12 mouse cellular contexts compared by ENCODE assay signal in the genomic region with DNA sequence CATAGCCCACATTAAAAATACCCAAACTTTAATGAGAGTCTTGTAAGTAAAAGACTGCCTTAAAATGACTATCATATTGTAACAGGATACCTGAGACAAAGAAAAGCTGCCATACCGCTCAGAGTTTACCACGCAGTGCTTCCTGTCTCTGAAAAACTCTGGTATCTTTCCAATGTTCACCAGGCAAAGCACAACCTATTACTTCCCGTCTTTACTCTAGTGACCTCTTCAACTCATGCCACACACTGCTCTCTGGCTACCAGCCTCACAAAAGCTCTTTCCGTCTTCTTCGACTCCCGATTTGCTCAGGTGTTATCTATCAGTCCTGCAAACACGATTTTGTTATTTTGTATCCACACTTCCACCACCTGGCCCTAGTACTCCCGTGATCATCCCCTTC. TPM values are rescaled to one million over a fixed set of nuclear protein-coding genes. Genes with fewer than 3 reads are reported as not detected.
DNase-seq lines count a peak whose midpoint lies in the region; ATAC-seq and TF ChIP-seq lines count a peak whose summit lies in the region.
"Had no signal": no experiment of that assay in that cellular context is flagged by ENCODE, and none has a peak within 500 bp of the region (broad histone marks: within the 10 kb centered on the region; RNA-seq: fewer than 3 reads in every experiment).

No protein-coding gene starts in this region.

- no peak overlapping the region for H3K9ac ChIP-seq in intestine, postnatal 0 days (ENCODE audit: low read depth, low read length)
- no peak overlapping the region for H3K9ac ChIP-seq in intestine, embryonic 16.5 days (ENCODE audit: low read depth, low read length)
- peak overlapping the region; percentile 9 for H3K9ac ChIP-seq in liver, embryonic 12.5 days
- H3K9ac ChIP-seq: forebrain, postnatal 0 days; hindbrain, embryonic 15.5 days had no signal

- no peak for TF ChIP-seq CTCF in intestine, postnatal 0 days (IDR thresholded peaks at IDR 0.05; ENCODE audit: low read depth)
- no peak for TF ChIP-seq CTCF in G1E (IDR thresholded peaks at IDR 0.05; ENCODE audit: low read depth, low read length)

- no peak for ATAC-seq in intestine, postnatal 0 days
- ATAC-seq in intestine, embryonic 16.5 days = no peak
- no peak for ATAC-seq in G1E (ENCODE audit: extremely low read depth, insufficient number of reproducible peaks, low FRiP score, poor library complexity, severe bottlenecking)
- ATAC-seq in liver, embryonic 12.5 days = no peak
- no peak for ATAC-seq in frontal cortex, adult (ENCODE audit: low TSS enrichment)
- ATAC-seq: forebrain, postnatal 0 days had no signal

- DNase-seq in 3T3-L1 (ENCODE audit: low read depth, low spot score) = peak; percentile 12
- DNase-seq in G1E (ENCODE audit: low spot score) = no peak
- no peak for DNase-seq in forebrain, embryonic 10.5 days (ENCODE audit: extremely low spot score, low spot score)
- DNase-seq in MN1 (ENCODE audit: low spot score) = no peak
- DNase-seq: cerebellum, postnatal 14 days; forebrain, postnatal 0 days; thymus, adult 18-20 months had no signal

- peaks cover 8% of the 10 kb centered on the region; the same call in 1 of the 2 replicates for H3K4me1 ChIP-seq in intestine, postnatal 0 days (replicated peaks; ENCODE audit: control insufficient read depth, insufficient read depth, low read length)
- peaks cover 20% of the 10 kb centered on the region for H3K4me1 ChIP-seq in intestine, embryonic 16.5 days (ENCODE audit: control insufficient read depth, insufficient read depth, low read length)
- peaks cover 58% of the 10 kb centered on the region for H3K4me1 ChIP-seq in G1E (ENCODE audit: insufficient read depth, low read depth, low read length)
- H3K4me1 ChIP-seq in liver, embryonic 12.5 days = peaks cover 72% of the 10 kb centered on the region
- H3K4me1 ChIP-seq in forebrain, embryonic 10.5 days = peaks cover 38% of the 10 kb centered on the region

- no peaks in the 10 kb centered on the region for H3K36me3 ChIP-seq in intestine, postnatal 0 days (ENCODE audit: control insufficient read depth, insufficient read depth)
- H3K36me3 ChIP-seq in intestine, embryonic 16.5 days (ENCODE audit: control insufficient read depth, insufficient read depth, low read length) = no peaks in the 10 kb centered on the region
- H3K36me3 ChIP-seq in G1E (replicated peaks) = peaks cover 26% of the 10 kb centered on the region
- no peaks in the 10 kb centered on the region; the same call in 1 of the 2 replicates for H3K36me3 ChIP-seq in liver, embryonic 12.5 days
- no peaks in the 10 kb centered on the region for H3K36me3 ChIP-seq in forebrain, embryonic 10.5 days (replicated peaks)
- H3K36me3 ChIP-seq: hindbrain, embryonic 15.5 days had no signal

- 40% methylated on average over 8 of the region's 8 CpGs for WGBS in intestine, postnatal 0 days
- WGBS in intestine, embryonic 16.5 days = 39% methylated on average over 8 of the region's 8 CpGs
- 10% methylated on average over 8 of the region's 8 CpGs for WGBS in liver, embryonic 12.5 days (ENCODE audit: insufficient replicate concordance)
- WGBS in forebrain, embryonic 10.5 days = 73% methylated on average over 8 of the region's 8 CpGs

- H3K4me3 ChIP-seq in intestine, postnatal 0 days (ENCODE audit: low read depth, low read length) = no peak overlapping the region
- H3K4me3 ChIP-seq in intestine, embryonic 16.5 days (ENCODE audit: low read length) = no peak overlapping the region
- peak overlapping the region; percentile 42; the same call in 1 of the 2 replicates for H3K4me3 ChIP-seq in G1E (ENCODE audit: low read depth, low read length)
- peak overlapping the region; percentile 23 for H3K4me3 ChIP-seq in liver, embryonic 12.5 days
- H3K4me3 ChIP-seq in forebrain, embryonic 10.5 days = no peak overlapping the region
- H3K4me3 ChIP-seq: hindbrain, embryonic 15.5 days had no signal

- no peaks in the 10 kb centered on the region for H3K27me3 ChIP-seq in intestine, postnatal 0 days (replicated peaks; ENCODE audit: control insufficient read depth, insufficient read depth, low read length)
- H3K27me3 ChIP-seq in intestine, embryonic 16.5 days (replicated peaks; ENCODE audit: control insufficient read depth, insufficient read depth, low read length) = no peaks in the 10 kb centered on the region
- no peaks in the 10 kb centered on the region for H3K27me3 ChIP-seq in G1E (ENCODE audit: insufficient read depth, low read length)
- no peaks in the 10 kb centered on the region for H3K27me3 ChIP-seq in liver, embryonic 12.5 days (replicated peaks)
- no peaks in the 10 kb centered on the region for H3K27me3 ChIP-seq in forebrain, embryonic 10.5 days (ENCODE audit: poor library complexity, severe bottlenecking)
- H3K27me3 ChIP-seq: hindbrain, embryonic 15.5 days had no signal

- H3K9me3 ChIP-seq in intestine, postnatal 0 days (ENCODE audit: control insufficient read depth) = no peaks in the 10 kb centered on the region
- no peaks in the 10 kb centered on the region for H3K9me3 ChIP-seq in intestine, embryonic 16.5 days (ENCODE audit: control insufficient read depth, low read length)
- H3K9me3 ChIP-seq in G1E (replicated peaks) = no peaks in the 10 kb centered on the region
- no peaks in the 10 kb centered on the region for H3K9me3 ChIP-seq in liver, embryonic 12.5 days (replicated peaks)
- no peaks in the 10 kb centered on the region for H3K9me3 ChIP-seq in forebrain, embryonic 10.5 days
- H3K9me3 ChIP-seq: hindbrain, embryonic 15.5 days had no signal

- no peak overlapping the region for H3K27ac ChIP-seq in intestine, postnatal 0 days (ENCODE audit: low read depth, low read length)
- no peak overlapping the region for H3K27ac ChIP-seq in intestine, embryonic 16.5 days (ENCODE audit: low read length)
- peak overlapping the region; percentile 70 for H3K27ac ChIP-seq in liver, embryonic 12.5 days
- no peak overlapping the region for H3K27ac ChIP-seq in forebrain, embryonic 10.5 days
- H3K27ac ChIP-seq: hindbrain, embryonic 15.5 days had no signal

- H3K4me2 ChIP-seq in intestine, postnatal 0 days (replicated peaks; ENCODE audit: low read depth) = 0 out of 2 replicates have a peak overlapping the region, but pooled peaks have one; percentile 21
- H3K4me2 ChIP-seq in intestine, embryonic 16.5 days (ENCODE audit: low read depth, low read length) = no peak overlapping the region
- H3K4me2 ChIP-seq in liver, embryonic 12.5 days = peak overlapping the region; percentile 59
- H3K4me2 ChIP-seq: hindbrain, embryonic 15.5 days had no signal

RNA-seq across cellular contexts. Expression of a gene that starts 7.4 kb away (rescaled TPM):
- polyA plus RNA-seq in intestine, postnatal 0 days (2015; fragmentation: Nextera tagmentation; extraction: Ambion mirVana) = 61.7 and 64.8 TPM in 2 replicates
- polyA plus RNA-seq in intestine, embryonic 16.5 days (2015; fragmentation: Nextera tagmentation; extraction: Ambion mirVana) = 89.9 and 91.3 TPM in 2 replicates
- 144 and 220 TPM in 2 replicates for total RNA-seq in G1E (2014; fragmentation: Nextera tagmentation)
- 89.7 and 136 TPM in 2 replicates for total RNA-seq in G1E (2017)
- polyA plus RNA-seq in G1E (2012) = 7.9 and 14.8 TPM in 2 replicates
- 92.7 and 96.5 TPM in 2 replicates for polyA plus RNA-seq in liver, embryonic 12.5 days (2016; fragmentation: Nextera tagmentation; extraction: Ambion mirVana)
- 111 and 117 TPM in 2 replicates for polyA plus RNA-seq in forebrain, embryonic 10.5 days (2016; fragmentation: Nextera tagmentation; extraction: Ambion mirVana)

Comparison
In these comparisons a context has a peak if more than half of its experiments do, and no peak if none do; other contexts are left out.
1. H3K4me3 ChIP-seq: peak in G1E (single experiment) and liver, embryonic 12.5 days (single experiment); none in intestine, postnatal 0 days (single experiment), intestine, embryonic 16.5 days (single experiment) and forebrain, embryonic 10.5 days (single experiment).